Mouse (Mus musculus) lung, postnatal 10 days (tissue): ENCODE data around the gene Cnp.
"Not testable (repeated sequence)": the region's sequence is repeated elsewhere in the genome, so short reads cannot be mapped to it uniquely, and the experiment has no call there.

Experiments
- DNase-seq: peaks from one replicate; pipeline ENCODE4 v3.0.0; 2021

The Cnp gene

DNA sequence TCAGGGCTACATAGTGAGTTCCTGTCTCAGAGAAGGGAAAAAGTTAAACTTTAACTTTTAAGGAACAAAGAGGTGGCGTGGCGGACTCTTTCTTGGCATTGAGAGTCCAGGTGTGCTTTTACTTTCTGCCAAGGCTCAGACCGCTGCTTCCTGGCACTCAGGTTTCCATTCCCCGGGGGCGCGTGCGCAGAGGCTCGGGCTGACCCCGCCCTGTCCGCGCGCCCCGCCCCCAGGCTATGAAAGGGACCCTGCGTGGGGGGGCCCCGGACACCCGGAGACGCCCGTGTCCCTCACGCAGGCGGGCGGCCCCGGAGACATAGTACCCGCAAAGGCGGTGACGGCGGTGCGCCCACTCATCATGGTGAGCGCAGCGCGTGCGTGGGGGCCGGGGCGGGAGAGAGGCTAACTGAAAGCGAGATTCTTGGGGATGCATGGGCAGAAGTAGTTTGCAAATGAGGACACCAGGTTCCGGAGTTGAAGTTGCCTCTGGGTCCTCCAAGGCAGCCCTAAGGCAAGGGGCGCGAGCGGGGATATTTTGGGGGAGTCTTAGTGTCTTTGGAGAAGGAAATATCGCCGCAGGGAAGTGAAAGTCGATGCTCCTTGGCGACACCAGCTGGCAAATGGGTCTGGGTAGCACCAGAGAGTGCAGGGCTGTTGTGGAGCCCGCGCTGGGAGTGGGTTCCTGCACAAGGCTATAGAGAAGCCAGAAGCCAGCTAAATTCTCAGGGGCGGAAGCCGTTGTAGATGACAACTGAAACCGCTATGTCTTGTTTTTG lies at the start of gene Cnp:
Cnp (plus strand) TSS at position 197 of the 776 bp plus-strand sequence.
- DNase-seq, result peak; percentile 81

DNA sequence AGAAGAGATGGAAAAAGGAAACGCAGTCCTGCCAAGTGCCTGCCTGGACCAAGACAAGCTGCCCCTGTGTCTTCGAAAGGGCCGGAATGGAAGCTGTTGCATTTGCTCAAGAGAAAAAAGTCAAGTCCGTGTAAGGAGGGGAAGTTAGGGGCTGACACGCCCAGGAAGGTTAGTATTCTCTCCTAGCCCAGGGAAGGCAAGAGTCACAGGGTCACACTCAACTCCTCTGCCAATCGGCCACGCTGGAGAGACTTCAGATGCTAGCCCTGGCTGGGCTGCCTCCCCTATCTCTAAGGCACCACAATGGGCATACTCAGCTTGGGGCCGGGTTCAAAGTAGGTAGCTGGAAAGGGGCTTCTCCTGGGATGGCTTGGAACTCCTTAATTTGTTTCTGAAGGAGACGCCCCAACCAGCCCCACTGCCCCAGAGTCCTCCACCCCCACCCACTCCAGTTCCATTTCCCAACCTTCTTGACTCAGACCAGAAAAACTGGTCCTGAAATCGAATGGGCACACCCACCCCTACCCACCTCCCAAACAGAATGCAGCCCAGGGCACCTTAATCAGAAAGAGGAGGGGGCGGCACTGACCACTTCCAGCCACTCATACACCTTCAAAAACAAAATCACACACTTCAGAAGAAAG lies 49.6 kb upstream of the Cnp start:
- peak; percentile 43 for DNase-seq

DNA sequence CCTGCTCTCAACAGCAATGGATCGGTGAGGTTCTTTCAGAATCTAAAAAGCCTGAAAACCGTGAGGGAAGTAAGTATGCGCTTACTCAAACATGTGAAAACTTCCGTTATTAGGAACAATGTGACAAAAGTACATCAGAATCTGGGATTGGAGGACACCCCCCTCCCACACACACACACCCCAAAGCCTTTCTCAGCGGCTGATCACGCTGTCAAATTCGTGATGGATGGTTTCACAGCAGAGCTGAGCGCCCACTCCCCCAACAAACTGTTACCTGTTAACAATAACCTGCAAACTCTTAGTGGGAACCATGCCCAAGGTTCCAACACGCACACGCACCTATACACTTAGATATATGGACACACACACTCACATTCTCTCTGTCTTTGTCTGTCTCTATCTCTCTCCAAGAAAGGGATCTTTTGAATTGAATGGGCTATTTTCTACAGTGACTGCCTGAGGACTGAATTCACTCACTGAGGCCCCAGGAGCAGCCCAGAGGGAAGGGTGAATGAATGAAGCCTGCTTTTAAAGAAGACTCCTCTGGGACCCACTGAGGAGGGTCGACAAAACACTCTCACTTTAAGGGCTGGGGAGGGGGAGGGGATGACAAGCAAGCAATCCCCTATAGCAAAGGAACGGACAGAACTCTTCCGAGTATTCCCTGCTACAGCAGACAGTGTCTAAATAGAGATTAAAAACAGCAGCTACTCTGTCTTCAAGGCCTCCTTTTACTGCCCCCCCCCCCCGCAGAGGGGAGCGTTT lies 48.5 kb upstream of the Cnp start:
- DNase-seq, result no peak

DNA sequence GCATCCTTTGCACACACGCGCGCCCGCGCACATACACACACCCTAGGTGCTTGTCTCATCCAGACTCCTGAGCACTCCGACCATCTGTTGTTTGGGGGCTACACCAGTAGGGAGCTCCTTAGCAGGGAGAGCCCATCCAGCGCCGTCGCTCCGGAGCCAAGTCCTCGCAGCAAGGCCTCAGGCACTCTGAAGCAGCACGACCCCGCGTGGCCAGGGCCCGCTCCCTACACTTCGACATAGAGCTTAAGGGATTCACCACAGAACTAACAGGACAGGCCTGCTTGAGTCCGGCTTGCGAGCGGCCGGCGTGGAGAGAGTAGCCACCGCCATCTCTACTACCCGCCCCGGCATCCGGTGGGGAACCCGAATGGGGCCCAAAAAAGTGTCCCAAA lies 47.6 kb upstream of the Cnp start:
- DNase-seq, result peak; percentile 79

DNA sequence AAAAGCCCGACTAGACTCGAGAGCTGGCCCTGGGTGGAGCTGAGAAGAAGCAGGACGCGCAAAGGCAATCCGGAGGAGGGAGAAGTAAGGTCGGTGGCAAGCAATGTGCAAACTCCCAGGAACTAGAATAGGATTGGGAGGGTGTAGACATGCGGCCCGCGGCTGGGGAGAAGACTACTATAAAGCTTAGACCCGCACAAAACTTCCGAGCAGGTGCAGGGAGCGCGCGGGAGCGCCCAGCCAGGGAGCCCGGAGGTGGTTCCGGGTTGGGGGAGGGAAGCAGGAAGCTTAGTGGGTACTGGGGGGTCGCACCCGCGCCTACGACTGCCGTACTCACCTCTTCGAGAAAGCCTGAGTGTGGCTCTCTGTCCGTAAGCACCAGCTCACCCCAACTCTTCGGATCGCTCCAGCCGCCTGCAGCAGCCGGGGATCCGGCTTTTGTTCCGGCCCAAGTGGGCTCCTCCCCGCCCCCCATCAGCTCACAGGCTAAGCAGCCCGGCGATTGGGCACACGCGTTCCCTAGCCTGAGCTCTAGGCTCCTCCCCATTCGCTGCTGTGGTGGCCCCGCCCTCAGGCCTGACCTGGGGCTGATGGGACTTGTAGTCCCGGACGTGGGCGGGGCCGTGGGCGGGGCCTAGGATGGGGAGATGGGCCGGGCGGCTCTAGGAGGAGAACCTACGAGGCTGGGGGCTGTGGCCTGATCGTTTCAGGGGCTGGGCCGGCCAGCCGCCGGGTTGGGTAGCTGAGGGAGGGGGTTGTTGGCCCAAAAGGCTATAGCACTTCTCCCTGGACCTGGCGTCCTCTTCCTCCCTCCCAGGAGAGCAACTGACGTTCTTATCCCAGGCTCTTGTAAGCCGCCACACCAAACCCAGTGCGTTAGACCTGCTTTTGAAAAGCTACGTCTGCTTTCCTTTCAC lies 47.0 kb upstream of the Cnp start, which contains the start of gene Acly:
Acly (minus strand) TSS at position 543 of the 917 bp plus-strand sequence.
- peak; percentile 99 for DNase-seq

DNA sequence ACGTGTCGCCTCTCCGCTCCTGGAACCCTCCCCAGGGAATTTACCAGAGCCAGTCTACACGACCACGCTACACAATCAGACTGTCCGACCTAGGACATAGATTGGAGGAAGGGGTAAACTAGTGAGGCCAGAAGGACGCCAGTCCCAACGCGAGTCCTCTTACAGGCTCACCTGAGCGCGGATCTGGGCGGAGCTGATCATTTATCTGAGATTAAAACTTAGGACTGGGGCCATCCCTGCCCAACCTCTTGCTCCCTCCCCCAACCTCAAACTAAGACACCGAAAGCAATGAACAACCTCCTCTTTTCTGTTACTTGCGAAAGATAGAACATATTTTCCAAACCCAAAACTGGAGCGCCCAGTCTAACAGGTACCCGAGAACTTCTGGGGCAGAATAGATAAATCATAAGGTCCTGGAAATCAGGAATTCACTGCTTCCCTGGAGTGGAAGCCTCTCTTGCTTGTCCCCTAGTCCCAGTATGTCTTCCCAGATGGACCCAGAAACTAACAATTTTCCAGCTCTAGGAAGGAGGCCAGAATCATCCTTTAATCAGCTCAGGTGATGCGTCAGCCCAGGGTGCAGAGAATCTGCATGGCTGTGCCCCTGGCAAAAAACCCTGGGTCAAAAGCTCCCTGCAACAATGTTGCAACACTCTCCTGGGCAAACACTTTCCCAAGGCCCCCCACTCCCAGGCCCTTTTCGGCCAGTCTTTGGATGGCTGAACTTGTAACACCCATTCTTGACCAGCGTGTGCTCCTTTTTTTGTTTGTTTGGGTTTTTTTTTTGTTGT lies 46.1 kb upstream of the Cnp start:
- DNase-seq, result no peak

DNA sequence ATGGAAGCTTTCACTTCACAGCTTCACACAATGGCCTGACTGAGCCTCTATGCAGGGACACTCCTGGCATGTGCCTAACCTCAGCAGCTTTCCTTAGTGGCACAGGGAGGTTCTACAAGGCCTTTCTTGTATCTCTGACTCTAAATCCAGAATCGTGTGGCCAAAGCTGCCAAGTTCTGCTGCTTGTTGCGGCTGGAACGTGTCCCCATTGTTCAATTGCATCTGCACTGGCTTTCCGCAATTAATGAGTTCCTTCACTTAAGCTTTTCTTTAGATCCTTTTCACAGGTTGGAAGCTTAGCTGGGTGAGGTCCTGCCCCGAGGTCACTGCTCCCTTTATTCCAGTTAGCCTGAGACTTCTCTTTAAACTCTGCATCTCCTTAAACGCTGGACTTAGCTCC lies 40.8 kb upstream of the Cnp start:
- DNase-seq, result no peak

DNA sequence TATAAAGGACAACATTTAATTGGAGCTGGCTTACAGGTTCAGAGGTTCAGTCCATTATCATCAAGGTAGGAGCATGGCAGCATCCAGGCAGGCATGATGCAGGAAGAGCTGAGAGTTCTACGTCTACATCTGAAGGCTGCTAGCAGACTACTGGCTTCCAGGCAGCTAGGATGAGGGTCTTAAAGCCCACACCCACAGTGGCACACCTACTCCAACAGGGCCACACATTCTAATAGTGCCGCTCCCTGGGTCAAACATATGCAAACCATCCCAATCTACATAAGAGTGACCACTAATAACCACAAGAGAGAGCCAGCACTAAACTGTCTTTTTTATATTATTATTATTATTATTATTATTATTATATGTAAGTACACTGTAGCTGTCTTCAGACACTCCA lies 40.3 kb upstream of the Cnp start:
- DNase-seq, result not testable (repeated sequence)

DNA sequence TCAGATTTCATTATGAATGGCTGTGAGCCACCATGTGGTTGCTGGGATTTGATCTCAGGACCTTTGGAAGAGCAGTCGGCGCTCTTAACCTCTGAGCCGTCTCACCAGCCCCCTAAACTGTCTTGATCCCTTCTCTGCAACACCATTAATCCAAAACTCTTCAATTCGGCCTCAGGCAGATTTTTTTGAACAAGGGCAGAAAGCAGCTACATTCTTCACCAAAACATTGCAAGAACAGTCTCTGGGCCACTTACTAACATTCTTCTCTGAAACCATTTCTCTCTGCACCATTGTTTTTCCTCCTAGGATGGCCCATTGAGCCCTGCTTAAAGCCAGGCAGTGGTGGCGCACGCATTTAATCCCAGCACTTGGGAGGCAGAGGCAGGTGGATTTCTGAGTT lies 39.9 kb upstream of the Cnp start:
- not testable (repeated sequence) for DNase-seq

DNA sequence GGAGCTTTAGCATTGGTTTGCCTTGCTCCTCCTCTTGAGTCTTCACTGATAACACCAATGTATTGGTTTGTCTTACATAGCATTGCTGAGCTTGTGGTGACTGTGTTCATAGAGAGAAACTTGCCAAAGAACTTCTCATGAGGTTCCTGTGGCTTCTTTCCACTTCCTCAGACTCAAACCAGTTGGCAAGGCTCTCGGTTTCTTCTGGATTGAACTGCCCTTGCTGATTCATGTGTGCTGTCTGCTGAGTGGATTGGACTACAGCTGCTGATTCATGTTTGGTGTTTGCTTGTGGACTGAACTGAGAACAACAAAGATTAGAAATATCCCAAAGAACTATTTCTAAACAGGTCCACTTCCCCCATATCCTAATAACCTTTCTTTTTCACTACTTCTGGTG lies 38.7 kb upstream of the Cnp start:
- no peak for DNase-seq

DNA sequence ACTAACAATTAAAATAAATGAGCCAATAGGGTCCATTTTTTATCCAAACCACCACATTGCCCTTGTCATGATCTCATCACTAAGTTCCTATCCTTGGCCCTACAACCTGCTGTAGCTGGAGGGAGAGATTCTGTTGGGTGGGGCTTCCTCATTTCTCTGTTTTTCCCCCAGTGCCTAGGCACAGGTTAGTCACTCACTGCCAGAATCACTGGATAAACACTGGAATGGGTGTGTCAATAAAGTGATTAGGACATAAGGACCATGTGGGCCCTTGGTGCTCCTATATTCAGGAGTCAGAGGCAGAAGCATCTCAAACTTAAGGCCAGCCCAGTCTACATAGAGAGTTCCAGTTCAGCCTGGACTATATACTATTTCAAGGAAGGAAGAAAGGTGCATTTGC lies 38.2 kb upstream of the Cnp start:
- DNase-seq, result no peak

DNA sequence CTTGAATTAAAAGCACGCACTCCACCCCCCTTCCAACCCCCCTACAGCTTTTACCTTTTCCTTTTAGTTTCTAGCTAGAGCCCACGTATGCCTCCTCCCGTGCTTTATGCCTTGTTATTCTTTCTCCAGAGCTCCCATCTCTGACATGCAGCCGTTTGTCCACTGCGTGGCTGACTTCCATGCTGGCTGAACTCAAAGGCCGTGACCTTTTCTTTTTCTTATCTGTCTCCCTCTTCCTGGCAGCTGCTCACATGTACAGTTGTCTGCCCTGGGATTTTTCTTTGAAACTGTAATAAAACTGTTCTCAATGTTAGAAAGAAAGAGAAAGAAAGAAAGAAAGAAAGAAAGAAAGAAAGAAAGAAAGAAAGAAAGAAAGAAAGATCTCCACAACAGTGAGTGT lies 33.7 kb upstream of the Cnp start:
- DNase-seq, result no peak

DNA sequence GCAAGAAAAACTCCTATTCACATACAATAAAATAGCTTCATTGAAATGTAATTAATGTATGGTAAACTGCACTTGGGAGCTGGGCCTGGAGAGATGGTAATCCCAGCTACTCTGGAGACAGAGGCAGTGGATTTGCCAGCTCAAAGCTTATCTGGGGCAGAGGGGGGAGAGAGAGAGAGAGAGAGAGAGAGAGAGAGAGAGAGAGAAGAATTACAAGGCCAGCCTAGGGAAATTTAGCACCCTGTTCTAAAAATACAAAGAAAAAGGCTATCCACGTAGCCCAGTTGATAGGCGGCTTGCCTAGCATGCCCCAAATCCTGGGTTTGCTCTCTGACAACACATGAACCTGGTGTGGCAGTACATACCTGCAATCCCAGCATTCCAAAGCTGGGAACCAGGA lies 33.1 kb upstream of the Cnp start:
- DNase-seq, result no peak

DNA sequence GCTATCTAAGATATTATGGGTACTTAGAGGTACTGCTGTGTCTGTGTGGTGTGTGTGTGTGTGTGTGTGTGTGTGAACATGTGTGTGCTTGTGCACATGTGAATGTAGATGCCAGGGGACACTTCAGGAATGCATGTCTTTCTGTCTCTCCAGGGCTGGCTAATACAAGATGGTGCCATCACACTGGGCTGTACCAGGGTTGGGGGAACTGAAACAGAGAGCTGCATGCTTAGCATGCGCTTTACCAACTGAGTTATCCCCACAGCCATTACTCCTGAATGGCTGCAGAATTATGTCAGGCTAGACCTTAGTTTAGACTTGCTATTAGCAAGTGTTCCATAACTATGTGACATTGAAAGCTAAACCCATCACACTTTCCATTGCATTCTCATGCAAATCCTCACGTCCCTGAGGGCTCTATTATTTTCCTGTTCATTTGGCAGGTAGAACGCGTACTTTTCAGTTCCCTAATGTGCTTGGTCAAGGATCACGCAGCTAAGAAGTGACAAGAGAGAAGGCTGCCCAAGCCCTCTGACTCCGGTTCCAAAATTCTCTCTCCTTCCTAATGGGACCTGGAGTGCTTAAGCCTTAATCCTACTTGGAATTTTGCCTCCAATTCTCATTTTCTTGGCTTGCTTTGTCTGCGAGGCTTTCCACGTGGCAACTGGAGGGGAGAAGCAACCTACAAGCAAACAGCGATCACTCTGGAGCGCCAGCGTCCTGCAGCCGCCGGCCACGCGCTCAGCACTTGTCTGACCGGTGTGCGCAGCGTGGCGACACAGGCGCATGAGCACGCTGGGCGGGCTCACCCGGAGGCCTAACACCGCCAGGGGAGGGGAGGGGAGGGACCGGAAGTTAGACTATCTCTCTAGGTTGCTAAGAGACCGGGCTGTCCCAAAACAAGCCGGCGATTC lies 29.6 kb upstream of the Cnp start, which contains the start of gene Ttc25:
Ttc25 (plus strand) TSS at position 776 of the 914 bp plus-strand sequence.
- DNase-seq, result peak; percentile 95

DNA sequence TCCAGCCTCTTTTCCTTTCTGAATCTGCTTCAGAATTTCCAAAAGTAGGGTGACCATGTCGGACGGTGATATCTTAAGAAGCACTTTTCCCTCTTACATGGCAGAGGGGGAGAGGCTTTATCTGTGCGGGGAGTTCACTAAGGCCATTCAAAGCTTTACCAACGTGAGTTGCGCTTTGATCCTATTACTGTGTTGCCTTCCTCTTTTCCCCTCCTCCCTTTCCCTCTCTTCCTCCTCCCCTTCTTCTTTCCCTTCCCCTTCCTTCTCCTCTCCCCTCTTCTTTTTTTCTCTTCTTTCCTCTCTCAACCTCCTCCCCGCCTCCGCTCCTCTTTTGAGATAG lies 29.0 kb upstream of the Cnp start:
- no peak for DNase-seq

DNA sequence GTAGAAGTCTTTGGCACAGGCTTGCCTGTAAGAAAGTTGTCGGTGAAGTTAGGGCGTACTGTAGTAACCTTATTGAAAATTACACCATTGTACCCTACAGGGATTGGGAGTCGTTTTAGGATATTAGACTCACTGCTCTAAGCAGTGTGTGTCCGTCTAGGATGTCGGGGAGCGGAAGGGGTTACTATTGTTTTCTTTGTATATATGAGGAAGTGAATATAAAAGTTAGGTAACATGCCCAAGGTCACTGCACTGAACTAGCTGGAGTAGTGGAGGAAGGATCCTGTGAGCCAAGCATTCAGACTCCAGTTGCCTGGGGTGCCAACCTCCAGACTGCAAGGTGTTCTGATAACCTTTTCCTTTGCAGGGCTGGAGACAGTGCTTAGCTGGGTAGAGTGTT lies 27.7 kb upstream of the Cnp start:
- DNase-seq, result no peak

DNA sequence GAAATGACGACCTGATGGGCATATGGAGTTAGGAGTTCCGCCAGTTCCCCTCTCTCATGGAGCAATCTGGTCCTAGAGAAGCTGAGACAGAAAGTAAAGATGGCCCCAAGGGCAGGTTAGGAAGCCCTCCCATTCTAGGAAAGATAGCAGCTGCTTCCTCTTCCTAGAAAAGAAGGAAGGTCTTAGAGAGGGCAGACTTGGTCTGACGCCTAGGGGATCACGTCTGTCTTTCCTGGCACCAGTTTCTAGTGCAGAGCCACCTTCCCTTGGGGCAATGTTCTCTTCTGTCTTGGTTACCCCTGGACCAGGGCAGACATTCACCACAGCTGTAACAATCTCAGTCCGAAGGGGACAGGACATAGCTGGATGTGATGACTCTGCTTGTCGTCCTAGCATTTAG lies 26.6 kb upstream of the Cnp start:
- DNase-seq, result no peak

DNA sequence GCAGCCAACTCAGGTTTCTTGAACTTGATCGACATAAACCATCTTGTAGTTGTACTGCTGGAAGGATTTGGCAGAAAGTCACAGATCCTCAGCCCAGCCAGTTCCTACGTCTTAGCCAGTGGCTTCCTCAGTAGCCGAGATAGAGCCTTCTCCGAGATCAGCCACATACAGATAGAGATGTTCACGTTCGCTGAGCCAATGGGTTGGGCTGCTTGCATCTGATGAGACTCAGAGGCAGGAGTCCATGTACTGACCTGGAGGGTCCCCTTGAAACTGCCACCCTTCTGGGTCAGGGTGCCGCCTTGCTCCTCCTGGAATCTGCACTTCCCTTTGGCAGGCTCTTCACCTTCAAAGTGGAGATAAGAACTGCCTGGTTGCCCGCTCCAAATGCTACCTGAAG lies 25.2 kb upstream of the Cnp start:
- DNase-seq, result no peak

DNA sequence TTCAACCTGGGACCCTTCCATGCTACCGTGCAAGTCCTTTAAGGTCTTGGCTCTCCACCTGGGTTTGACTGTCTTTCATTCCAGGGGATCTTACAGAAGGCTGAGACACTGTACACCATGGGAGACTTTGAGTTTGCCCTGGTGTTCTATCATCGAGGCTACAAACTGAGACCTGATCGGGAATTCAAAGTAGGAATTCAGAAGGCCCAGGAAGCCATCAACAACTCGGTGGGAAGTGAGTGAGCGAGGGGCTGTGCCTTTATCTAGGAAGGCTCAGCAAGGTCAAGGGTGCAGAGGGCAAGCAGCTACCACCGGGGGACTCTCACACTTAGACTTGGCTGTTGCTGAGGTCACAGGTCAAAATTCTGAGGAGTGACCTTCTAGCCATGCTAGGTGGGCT lies 24.6 kb upstream of the Cnp start:
- no peak for DNase-seq

DNA sequence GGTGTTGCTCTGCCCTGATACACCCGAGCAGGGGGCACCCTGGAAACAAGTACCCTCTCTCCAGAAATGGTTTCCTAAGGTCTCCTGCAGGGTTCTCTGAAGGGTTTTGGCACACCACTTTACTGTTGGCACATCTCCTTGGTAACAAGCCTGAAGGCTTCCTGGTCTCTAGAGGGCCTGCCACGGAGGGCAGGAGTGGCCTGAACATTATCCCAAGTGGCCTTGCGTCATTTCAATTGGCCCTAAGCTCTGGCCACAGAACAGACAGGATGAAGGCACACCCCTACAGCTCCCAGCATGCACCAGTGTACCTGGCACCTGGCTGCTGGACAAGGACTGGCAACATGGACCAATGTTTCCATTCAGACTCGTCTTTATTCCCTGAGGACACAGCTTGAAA lies 21.9 kb upstream of the Cnp start:
- DNase-seq, result peak; percentile 64

DNA sequence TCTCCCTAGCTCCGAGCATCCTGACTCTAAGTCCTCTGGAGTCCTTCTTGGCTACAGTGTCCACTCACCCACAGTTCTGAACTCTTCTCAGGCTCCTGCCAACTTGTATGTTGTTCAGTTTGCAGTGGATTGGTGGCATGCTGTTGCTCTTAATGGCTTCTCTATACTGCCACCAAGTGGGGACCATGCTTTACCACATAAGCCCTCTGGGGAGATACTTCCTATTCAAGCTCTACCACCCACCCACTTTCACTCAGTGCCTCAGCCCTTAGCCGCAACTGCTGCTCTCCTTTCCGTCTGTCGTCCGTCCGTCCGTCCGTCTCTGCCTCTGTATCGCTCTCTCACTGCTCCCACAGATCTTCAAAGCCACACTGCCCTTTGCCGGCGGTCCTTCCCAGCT lies 19.1 kb upstream of the Cnp start:
- peak; percentile 84 for DNase-seq
